Mouse (Mus musculus): ENCODE measurements around the gene Magi1. TPM values are rescaled to one million over a fixed set of nuclear protein-coding genes. Genes with fewer than 3 reads are reported as not detected.

The Magi1 gene
- polyA plus RNA-seq, 1 experiment from 2014 or later = 29.1 TPM

- Histone ChIP-seq H3K9me3 (no peaks in the 10 kb centered on the region), H3K4me3 (no peak overlapping the region), H3K27me3 (no peaks in the 10 kb centered on the region), H3K9ac (no peak overlapping the region), H3K4me2 (no peak overlapping the region), H3K4me1 (replicated peaks) (peaks cover 9% of the 10 kb centered on the region; the same call in 1 of the 2 replicates), H3K36me3 (peaks cover 6% of the 10 kb centered on the region; the same call in 1 of the 2 replicates), H3K27ac (no peak overlapping the region)
- no peak for ATAC-seq (ENCODE audit: low FRiP score)
- WGBS = 93% methylated on average over 3 of the region's 3 CpGs
These were observed 547.6 kb downstream of the Magi1 start for GRCm38 (mm10) chr6:93736071-93736470.

- H3K27ac ChIP-seq = no peak overlapping the region
- no peaks in the 10 kb centered on the region for H3K9me3 ChIP-seq
- H3K9ac ChIP-seq = no peak overlapping the region
- no peak overlapping the region for H3K4me2 ChIP-seq
- no peak for ATAC-seq (ENCODE audit: low FRiP score)
- H3K27me3 ChIP-seq = no peaks in the 10 kb centered on the region
- H3K4me1 ChIP-seq (replicated peaks) = peaks cover 6% of the 10 kb centered on the region; the same call in 1 of the 2 replicates
- H3K36me3 ChIP-seq = peaks cover 6% of the 10 kb centered on the region; the same call in 1 of the 2 replicates
- WGBS = 89% methylated on average over 6 of the region's 6 CpGs
- no peak overlapping the region for H3K4me3 ChIP-seq
These were observed 549.9 kb downstream of the Magi1 start for GRCm38 (mm10) chr6:93733800-93734199.

- WGBS = 73% methylated on average over 8 of the region's 8 CpGs
- no peak overlapping the region for H3K4me3 ChIP-seq
- no peak overlapping the region for H3K4me2 ChIP-seq
- ATAC-seq (ENCODE audit: low FRiP score) = no peak
- H3K9me3 ChIP-seq = no peaks in the 10 kb centered on the region
- H3K9ac ChIP-seq = no peak overlapping the region
- peaks cover 20% of the 10 kb centered on the region for H3K4me1 ChIP-seq (replicated peaks)
- no peaks in the 10 kb centered on the region for H3K27me3 ChIP-seq
- no peak overlapping the region for H3K27ac ChIP-seq
- H3K36me3 ChIP-seq = 0 out of 2 replicates have a peak, but pooled peaks cover 4% of the 10 kb centered on the region
These were observed 554.0 kb downstream of the Magi1 start for GRCm38 (mm10) chr6:93729702-93730101.

GRCm38 (mm10) chr6:93728791-93729190, 554.9 kb downstream of the Magi1 start:
- Histone ChIP-seq H3K9ac (no peak overlapping the region), H3K4me1 (replicated peaks) (peaks cover 20% of the 10 kb centered on the region), H3K27me3 (no peaks in the 10 kb centered on the region), H3K4me2 (no peak overlapping the region), H3K4me3 (no peak overlapping the region), H3K36me3 (0 out of 2 replicates have a peak, but pooled peaks cover 4% of the 10 kb centered on the region), H3K27ac (no peak overlapping the region), H3K9me3 (no peaks in the 10 kb centered on the region)
- WGBS = 59% methylated on average over 4 of the region's 4 CpGs
- ATAC-seq (ENCODE audit: low FRiP score) = no peak

GRCm38 (mm10) chr6:93727630-93728178, 556.0 kb downstream of the Magi1 start:
- Histone ChIP-seq H3K27me3 (no peaks in the 10 kb centered on the region), H3K9ac (no peak overlapping the region), H3K4me1 (replicated peaks) (peaks cover 20% of the 10 kb centered on the region), H3K36me3 (0 out of 2 replicates have a peak, but pooled peaks cover 4% of the 10 kb centered on the region), H3K9me3 (no peaks in the 10 kb centered on the region), H3K27ac (no peak overlapping the region), H3K4me3 (no peak overlapping the region), H3K4me2 (no peak overlapping the region)
- ATAC-seq (ENCODE audit: low FRiP score) = no peak
- WGBS = 51% methylated on average over 15 of the region's 15 CpGs

GRCm38 (mm10) chr6:93726829-93727455, 556.8 kb downstream of the Magi1 start:
- peaks cover 20% of the 10 kb centered on the region for H3K4me1 ChIP-seq (replicated peaks)
- H3K36me3 ChIP-seq = 0 out of 2 replicates have a peak, but pooled peaks cover 4% of the 10 kb centered on the region
- H3K27me3 ChIP-seq = no peaks in the 10 kb centered on the region
- H3K4me3 ChIP-seq = no peak overlapping the region
- ATAC-seq (ENCODE audit: low FRiP score) = no peak
- H3K4me2 ChIP-seq = no peak overlapping the region
- no peaks in the 10 kb centered on the region for H3K9me3 ChIP-seq
- no peak overlapping the region for H3K9ac ChIP-seq
- H3K27ac ChIP-seq = no peak overlapping the region
- 54% methylated on average over 7 of the region's 7 CpGs for WGBS

GRCm38 (mm10) chr6:93726121-93726520, 557.6 kb downstream of the Magi1 start:
- H3K36me3 ChIP-seq = 0 out of 2 replicates have a peak, but pooled peaks cover under 1% of the 10 kb centered on the region
- no peak overlapping the region for H3K9ac ChIP-seq
- H3K27ac ChIP-seq = no peak overlapping the region
- 86% methylated on average over 10 of the region's 10 CpGs for WGBS
- no peak overlapping the region for H3K4me2 ChIP-seq
- ATAC-seq (ENCODE audit: low FRiP score) = no peak
- H3K4me1 ChIP-seq (replicated peaks) = peaks cover 20% of the 10 kb centered on the region
- no peaks in the 10 kb centered on the region for H3K27me3 ChIP-seq
- H3K9me3 ChIP-seq = no peaks in the 10 kb centered on the region
- no peak overlapping the region for H3K4me3 ChIP-seq

- H3K4me2 ChIP-seq = no peak overlapping the region
- no peak overlapping the region for H3K9ac ChIP-seq
- no peak for ATAC-seq (ENCODE audit: low FRiP score)
- no peak overlapping the region for H3K27ac ChIP-seq
- WGBS = 62% methylated on average over 7 of the region's 7 CpGs
- H3K27me3 ChIP-seq = no peaks in the 10 kb centered on the region
- no peaks in the 10 kb centered on the region for H3K36me3 ChIP-seq
- no peaks in the 10 kb centered on the region for H3K9me3 ChIP-seq
- H3K4me3 ChIP-seq = no peak overlapping the region
- peaks cover 20% of the 10 kb centered on the region for H3K4me1 ChIP-seq (replicated peaks)
These were observed 559.0 kb downstream of the Magi1 start for GRCm38 (mm10) chr6:93724749-93725148.

- no peaks in the 10 kb centered on the region for H3K27me3 ChIP-seq
- no peaks in the 10 kb centered on the region for H3K9me3 ChIP-seq
- 60% methylated on average over 2 of the region's 2 CpGs for WGBS
These were observed 560.5 kb downstream of the Magi1 start for GRCm38 (mm10) chr6:93723226-93723625.

GRCm38 (mm10) chr6:93719532-93719931, 564.2 kb downstream of the Magi1 start:
- no peaks in the 10 kb centered on the region for H3K36me3 ChIP-seq
- H3K4me2 ChIP-seq = no peak overlapping the region
- no peak for ATAC-seq (ENCODE audit: low FRiP score)
- H3K9ac ChIP-seq = no peak overlapping the region
- H3K4me3 ChIP-seq = no peak overlapping the region
- 57% methylated on average over 4 of the region's 4 CpGs for WGBS
- H3K27ac ChIP-seq = no peak overlapping the region
- H3K9me3 ChIP-seq = no peaks in the 10 kb centered on the region
- H3K4me1 ChIP-seq (replicated peaks) = peaks cover 40% of the 10 kb centered on the region
- no peaks in the 10 kb centered on the region for H3K27me3 ChIP-seq

More at GRCm38 (mm10) chr6:93723226-93723625, 560.5 kb downstream of the Magi1 start:
- no peak for ATAC-seq (ENCODE audit: low FRiP score)
- H3K36me3 ChIP-seq = no peaks in the 10 kb centered on the region
- H3K4me3 ChIP-seq = no peak overlapping the region
- H3K4me2 ChIP-seq = no peak overlapping the region
- peak overlapping the region; percentile 8; the same call in 1 of the 2 replicates for H3K27ac ChIP-seq
- peaks cover 23% of the 10 kb centered on the region for H3K4me1 ChIP-seq (replicated peaks)
- H3K9ac ChIP-seq = no peak overlapping the region

GRCm38 (mm10) chr6:93718385-93718784, 565.3 kb downstream of the Magi1 start:
- no peaks in the 10 kb centered on the region for H3K27me3 ChIP-seq
- H3K4me3 ChIP-seq = no peak overlapping the region
- H3K36me3 ChIP-seq = no peaks in the 10 kb centered on the region
- no peak overlapping the region for H3K27ac ChIP-seq
- H3K9me3 ChIP-seq = no peaks in the 10 kb centered on the region
- 18% methylated on average over 5 of the region's 5 CpGs for WGBS
- H3K9ac ChIP-seq = no peak overlapping the region
- H3K4me1 ChIP-seq (replicated peaks) = peaks cover 40% of the 10 kb centered on the region
- no peak overlapping the region for H3K4me2 ChIP-seq
- no peak for ATAC-seq (ENCODE audit: low FRiP score)

- Histone ChIP-seq H3K4me1 (replicated peaks) (peaks cover 40% of the 10 kb centered on the region), H3K9ac (no peak overlapping the region), H3K4me2 (peak overlapping the region; percentile 57), H3K27me3 (no peaks in the 10 kb centered on the region), H3K9me3 (no peaks in the 10 kb centered on the region), H3K27ac (no peak overlapping the region; the same call in 1 of the 2 replicates), H3K36me3 (no peaks in the 10 kb centered on the region), H3K4me3 (no peak overlapping the region)
- 34% methylated on average over 7 of the region's 7 CpGs for WGBS
- ATAC-seq (ENCODE audit: low FRiP score) = no peak
These were observed 565.8 kb downstream of the Magi1 start for GRCm38 (mm10) chr6:93717826-93718375.

Measured in hindbrain, embryonic 13.5 days (tissue).